Mouse (Mus musculus): Measurements from ENCODE around the gene Pspn.

GRCm38 (mm10) chr17:56957763-56958429, 41.9 kb downstream of the Pspn start:
- TF ChIP-seq POLR2A (IDR thresholded peaks at IDR 0.05; ENCODE audit: control insufficient read depth, low read depth, low read length) (no peak), CTCF (IDR thresholded peaks at IDR 0.05; ENCODE audit: control insufficient read depth, insufficient read depth, insufficient replicate concordance, low read depth, low read length) (no peak)

All from testis, adult 2 months (tissue).